Mouse (Mus musculus) regulatory T cell (primary cell): ENCODE measurements around the gene Prap1.

Source experiments
- in situ Hi-C: fragments of 300-600 bp; cut with MboI, MseI; formaldehyde crosslinking; loops from one replicate; pipeline ENCODE4 v1.15.1; 2025; ENCODE audit warnings: high pct_unique_total_duplicates

The Prap1 gene

DNA sequence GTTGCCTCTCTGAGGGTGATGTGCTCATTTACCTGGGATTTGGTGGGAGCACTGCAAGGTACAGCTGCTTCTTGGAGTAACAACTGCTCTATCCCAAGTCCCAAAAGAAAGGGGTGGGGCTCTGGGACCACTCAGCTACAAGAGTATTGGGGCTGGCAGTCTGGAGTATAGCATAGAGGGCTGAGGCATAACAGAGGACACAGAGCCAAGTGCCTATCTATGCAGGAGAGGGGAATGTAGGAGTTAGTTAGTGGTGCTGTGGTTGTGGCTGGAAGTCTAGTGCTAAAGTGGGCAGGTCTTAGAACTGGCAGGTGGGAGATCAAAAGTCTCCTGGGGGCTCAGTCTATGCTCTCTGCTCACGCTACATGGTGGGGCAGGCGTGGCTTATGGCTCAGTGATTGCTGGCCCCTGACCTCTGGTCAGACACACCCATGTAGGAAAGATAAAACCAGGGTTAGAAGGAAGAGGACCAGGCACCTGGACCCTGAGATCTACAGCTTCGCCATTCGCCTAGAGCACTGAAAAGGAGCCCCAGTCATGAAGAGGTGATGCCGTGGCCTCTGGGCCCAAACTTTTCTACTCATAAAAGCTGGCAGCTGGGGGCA is at the start of gene Prap1:
TSS of gene Prap1 (plus strand) at position 472 of the 605 bp plus-strand sequence.
- in situ Hi-C loops = no loop called here

DNA sequence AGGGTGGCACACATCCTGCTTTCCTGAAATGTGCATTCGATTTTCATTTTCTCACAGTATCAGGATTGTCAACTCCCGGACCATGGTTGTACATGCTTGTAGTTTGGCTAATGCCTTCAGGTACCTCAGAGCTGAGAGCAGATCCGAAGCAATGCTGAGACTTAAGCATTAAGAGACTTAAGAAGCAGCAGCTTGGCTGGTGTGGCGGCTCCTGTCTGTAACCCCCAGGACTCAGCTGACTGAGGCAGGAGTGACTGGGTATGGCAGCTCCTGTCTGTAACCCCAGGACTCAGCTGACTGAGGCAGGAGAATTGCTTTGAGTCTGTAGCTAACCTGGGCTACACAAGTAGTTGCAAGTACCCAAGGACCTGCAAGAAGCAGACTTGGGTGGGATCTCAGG is 47.6 kb upstream of the Prap1 start:
- in situ Hi-C loops = no loop called here

GRCm38 (mm10) chr7:140047811-140048311 is 45.3 kb upstream of the Prap1 start:
- in situ Hi-C loops = no loop called here

GRCm38 (mm10) chr7:140048361-140049114 is 44.7 kb upstream of the Prap1 start, which contains the start of gene Msx3:
TSS of gene Msx3 (minus strand) at chr7:140049089.
- in situ Hi-C loops = no loop called here

DNA sequence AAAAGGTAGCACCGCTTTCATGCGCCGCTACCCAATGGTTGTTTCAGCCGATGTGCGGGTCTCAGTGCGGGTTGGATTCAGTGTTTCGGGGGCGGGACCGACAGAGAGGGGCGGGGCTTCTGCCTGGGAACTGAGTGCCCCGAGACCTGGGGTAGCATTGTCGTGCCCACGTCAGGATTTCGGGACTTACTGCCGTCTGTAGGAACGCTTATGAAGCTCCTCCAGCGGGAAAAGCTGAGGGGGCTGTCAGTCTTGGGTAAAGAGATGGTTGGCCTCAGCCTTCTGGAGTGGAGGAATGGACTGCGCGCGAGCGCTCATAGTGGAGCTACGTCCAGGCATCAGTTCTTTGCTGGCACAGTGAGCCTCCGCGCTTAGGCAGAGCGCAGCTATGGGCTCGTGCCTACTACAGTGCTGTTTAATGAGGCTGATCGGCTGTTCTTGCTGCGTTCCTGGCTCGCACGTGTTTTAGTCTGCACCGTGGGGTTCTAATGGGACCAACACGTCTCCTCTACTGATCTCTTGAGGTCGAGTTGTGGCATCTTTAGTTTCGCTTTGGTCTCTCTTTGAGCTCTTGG is 44.0 kb upstream of the Prap1 start:
- in situ Hi-C loops = no loop called here

- in situ Hi-C loops = no loop called here
Measured at GRCm38 (mm10) chr7:140054124-140054523, 39.1 kb upstream of the Prap1 start.

GRCm38 (mm10) chr7:140057413-140058407 is 35.5 kb upstream of the Prap1 start:
- in situ Hi-C loops = loop anchor here (5.0 kb wide), 1 partner anchor 100 kb away; no protein-coding TSS in a partner anchor

- in situ Hi-C loops = loop anchor here (5.0 kb wide), 1 partner anchor 101 kb away; no protein-coding TSS in a partner anchor
Measured at GRCm38 (mm10) chr7:140058528-140058927, 34.7 kb upstream of the Prap1 start.

DNA sequence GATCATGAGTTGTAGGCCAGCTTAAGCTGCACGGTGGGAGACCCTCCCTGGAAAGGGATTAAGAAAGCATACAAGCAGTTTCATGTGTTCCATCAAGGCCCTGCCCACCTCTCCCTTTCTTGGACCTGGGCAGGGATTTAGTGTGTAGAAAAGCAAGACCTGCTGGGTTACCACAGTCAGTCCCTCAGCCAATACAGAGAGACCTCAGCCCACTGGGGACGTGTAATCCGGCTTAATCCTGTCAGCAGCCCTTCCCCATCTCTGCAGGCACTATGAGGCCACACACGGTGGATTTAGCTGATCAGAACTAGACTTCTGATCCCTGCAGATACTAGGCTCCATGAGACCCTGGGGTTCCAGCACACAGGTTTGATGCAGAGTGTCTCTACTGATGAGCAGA is 33.6 kb upstream of the Prap1 start:
- in situ Hi-C loops = loop anchor here (5.0 kb wide), 1 partner anchor 102 kb away; no protein-coding TSS in a partner anchor

GRCm38 (mm10) chr7:140060936-140061831 is 32.0 kb upstream of the Prap1 start:
- in situ Hi-C loops = no loop called here

DNA sequence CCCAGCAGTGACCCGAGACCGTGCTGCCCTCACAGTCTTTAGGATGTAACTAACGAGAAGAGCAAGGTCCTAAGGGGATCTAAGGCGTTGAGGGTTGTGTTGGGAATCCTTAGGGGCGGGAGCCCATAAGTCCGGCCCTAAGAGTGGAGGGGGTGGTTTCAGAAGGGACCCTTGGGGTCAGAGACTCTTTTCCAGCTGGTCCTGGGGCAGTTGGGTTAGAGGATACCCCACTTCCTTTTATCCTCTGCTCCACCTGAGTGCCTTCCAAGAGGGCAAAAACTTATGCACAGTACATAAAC is 31.4 kb upstream of the Prap1 start:
- in situ Hi-C loops = no loop called here

DNA sequence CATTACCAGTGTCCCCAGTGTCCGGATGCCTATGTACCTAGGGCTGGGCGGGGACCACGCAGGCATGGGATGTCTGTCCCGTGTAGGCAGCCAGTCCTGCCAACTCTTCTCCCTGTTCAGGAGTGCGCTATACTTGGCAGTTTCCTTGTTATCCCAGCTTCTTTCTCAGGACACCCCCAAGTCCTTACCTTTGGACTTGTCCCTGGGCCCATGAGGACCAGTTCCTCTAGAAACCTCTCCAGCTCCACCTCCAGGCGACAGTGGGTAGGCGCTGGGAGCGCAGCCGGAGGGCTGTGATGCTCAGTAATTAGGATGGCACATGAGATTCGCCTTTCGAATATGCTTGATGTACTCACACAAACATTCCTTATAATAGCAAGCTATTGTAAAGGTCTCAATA is 30.9 kb upstream of the Prap1 start:
- in situ Hi-C loops = no loop called here

DNA sequence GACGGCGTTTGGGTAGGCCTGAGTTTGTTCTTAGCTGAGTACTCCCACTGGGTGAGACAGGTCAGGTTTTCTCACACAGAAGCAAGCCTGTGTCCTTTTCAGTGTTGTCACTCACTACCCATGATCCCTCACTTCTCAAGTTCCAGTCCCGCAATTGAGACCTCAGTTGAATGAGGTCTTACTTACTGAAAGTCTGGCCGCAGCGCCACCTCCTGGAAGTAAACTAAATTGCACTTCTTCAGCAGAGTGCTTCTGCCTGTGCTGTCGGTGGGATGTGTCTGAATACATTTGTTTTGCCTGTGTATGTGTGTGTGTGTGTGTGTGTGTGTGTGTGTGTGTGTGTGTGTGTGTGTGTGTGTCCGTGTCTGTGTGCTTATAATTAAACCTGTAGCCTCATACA is 30.1 kb upstream of the Prap1 start:
- in situ Hi-C loops = no loop called here

DNA sequence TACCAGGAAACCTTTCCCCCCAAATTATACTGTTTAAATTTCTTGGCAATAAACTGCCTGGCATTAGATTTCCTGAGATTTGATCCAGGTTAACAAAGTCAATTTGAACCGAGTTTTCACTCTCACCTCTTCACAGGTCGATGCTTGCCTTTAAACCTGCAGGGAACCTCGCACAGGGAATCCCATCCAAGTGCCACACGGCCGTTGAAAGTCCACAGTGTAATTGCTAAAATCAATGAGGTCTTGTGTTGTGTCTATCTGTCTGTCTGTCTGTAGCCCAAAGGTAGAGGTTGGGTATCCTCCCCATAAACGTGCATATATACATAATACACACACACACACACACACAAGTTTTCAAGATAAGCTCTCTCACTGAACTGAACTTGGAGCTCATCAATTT is 25.8 kb upstream of the Prap1 start:
- in situ Hi-C loops = no loop called here

DNA sequence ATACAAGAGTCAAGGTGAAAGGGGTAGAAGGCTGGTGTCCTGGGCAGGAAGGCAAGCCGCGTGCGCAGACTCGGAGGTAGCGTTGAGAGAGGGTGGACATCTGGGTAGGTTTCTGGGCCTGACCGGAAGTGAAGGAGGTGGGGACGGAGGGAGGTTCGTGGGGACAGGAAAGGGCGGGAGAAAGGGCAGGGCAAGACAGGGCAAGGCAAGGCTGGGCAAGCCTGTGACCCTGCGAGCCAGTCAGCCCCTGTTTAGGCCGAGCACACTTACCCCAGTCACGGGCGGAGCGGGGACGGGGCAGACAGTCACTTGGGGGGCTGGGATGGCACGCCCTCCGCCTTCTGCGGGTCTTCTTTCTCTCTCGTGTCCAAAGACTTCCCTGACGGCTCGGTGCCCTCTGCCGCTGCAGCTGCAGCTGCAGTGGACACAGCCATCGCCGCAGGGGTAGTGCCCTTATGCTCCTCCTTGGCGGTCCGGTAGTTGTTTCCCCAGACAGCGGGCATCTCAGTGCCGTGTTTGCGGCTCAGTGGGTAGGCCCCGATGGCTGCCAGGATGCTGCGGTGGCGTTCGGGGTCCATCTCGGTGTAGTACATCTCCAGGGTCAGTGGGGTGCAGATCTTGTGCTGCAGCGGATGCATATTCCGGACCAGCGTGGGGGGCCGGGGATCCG is 23.0 kb upstream of the Prap1 start:
- in situ Hi-C loops = no loop called here

GRCm38 (mm10) chr7:140077698-140078097 is 15.5 kb upstream of the Prap1 start:
- in situ Hi-C loops = no loop called here

- in situ Hi-C loops = no loop called here
Measured at GRCm38 (mm10) chr7:140078711-140079110, 14.5 kb upstream of the Prap1 start.

DNA sequence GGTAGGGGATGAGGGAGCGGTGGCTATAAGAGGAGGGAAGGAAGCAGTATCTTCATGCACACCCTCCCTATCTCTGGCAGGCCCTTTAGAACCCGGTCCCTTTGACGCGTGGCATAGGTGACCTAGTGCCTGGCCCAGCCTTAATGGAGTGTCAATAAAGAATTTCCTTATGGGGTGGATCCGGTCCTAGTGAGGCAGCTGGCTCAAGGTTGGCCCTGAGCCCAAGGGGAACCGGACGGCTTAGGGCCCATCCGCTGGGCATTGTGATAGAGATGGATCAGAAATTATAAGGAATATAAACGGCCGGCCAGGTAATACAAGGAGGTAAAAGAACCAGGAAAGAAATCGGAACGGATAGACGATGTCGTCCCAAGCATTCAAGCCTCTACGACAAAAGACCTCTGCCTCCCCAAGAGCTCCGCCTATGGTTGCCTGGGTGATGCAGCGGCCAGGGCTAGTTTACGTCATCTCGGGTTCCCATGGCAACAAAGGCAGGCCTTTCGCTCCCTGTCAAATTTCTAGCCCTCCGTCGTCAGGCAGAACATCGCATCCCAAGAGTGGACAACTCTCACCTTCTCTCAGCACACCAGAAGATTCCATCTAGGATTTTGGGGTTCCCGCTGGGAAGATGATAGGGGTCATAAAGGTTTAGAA is 12.6 kb upstream of the Prap1 start:
- in situ Hi-C loops = loop anchor here (5.0 kb wide), 1 partner anchor 62 kb away; no protein-coding TSS in a partner anchor
